Comparison of ENCODE assay signal across 8 mouse cellular contexts in genomic region chr9:105617274-105617673, GRCm38 (mm10). TPM values are rescaled to one million over a fixed set of nuclear protein-coding genes. Genes with fewer than 3 reads are reported as not detected.
DNase-seq lines count a peak whose midpoint lies in the region; ATAC-seq and TF ChIP-seq lines count a peak whose summit lies in the region.
"Not testable (repeated sequence)": the region's sequence is repeated elsewhere in the genome, so short reads cannot be mapped to it uniquely, and the experiment has no call there.

No protein-coding gene starts in this region.

- intact Hi-C loops in left cerebral cortex, postnatal 14 days (cut with DNase I): loop anchor here (1.0 kb wide), 1 partner anchor 122 kb away; no protein-coding TSS in a partner anchor

- not testable (repeated sequence) for H3K36me3 ChIP-seq in G1E (replicated peaks); small intestine, adult 2 months (ENCODE audit: control insufficient read depth, insufficient read depth, low read length)

- not testable (repeated sequence) for H3K27ac ChIP-seq in small intestine, adult 2 months (ENCODE audit: insufficient read depth, low read depth, low read length)

- not testable (repeated sequence) for H3K4me1 ChIP-seq in G1E (ENCODE audit: insufficient read depth, low read depth, low read length); small intestine, adult 2 months (ENCODE audit: control insufficient read depth, insufficient read depth, insufficient read length, low read length)

- peak; percentile 15 for DNase-seq in G1E (ENCODE audit: low spot score)
- peak; percentile 80 for DNase-seq in brain, embryonic 14.5 days (ENCODE audit: low read depth)
- DNase-seq in embryo, embryonic 9.5 days (ENCODE audit: extremely low spot score): peak; percentile 54
- DNase-seq in kidney, adult 9 months: peak; percentile 63
- DNase-seq in left cerebral cortex, postnatal 14 days (ENCODE audit: low spot score in 2 of 2): peak; percentile 46 to 71

- TF ChIP-seq CTCF in G1E (IDR thresholded peaks at IDR 0.05; ENCODE audit: low read depth, low read length): not testable (repeated sequence)
- TF ChIP-seq CTCF in brain, embryonic 14.5 days (IDR thresholded peaks at IDR 0.05; ENCODE audit: borderline replicate concordance, extremely low read depth, insufficient read depth, insufficient read length): peak; percentile 76; the same call in 1 of the 2 replicates
- peak; percentile 69; the same call in 1 of the 2 replicates for TF ChIP-seq CTCF in small intestine, adult 2 months (IDR thresholded peaks at IDR 0.05; ENCODE audit: extremely low read depth, insufficient read length, insufficient replicate concordance, low read depth, low read length)

- TF ChIP-seq POLR2A in brain, embryonic 14.5 days (IDR thresholded peaks at IDR 0.05; ENCODE audit: borderline replicate concordance, extremely low read depth, insufficient read depth, insufficient read length, poor library complexity, severe bottlenecking); small intestine, adult 2 months (IDR thresholded peaks at IDR 0.05; ENCODE audit: low read depth, low read length): not testable (repeated sequence)

- H3K9me3 ChIP-seq in G1E (replicated peaks): not testable (repeated sequence)

- ATAC-seq in G1E (ENCODE audit: extremely low read depth, insufficient number of reproducible peaks, low FRiP score, poor library complexity, severe bottlenecking): 0 out of 2 replicates have a peak, but pooled peaks have one; percentile 34
- peak; percentile 61 for ATAC-seq in granulocyte monocyte progenitor cell, adult 5-6 weeks (replicated peaks; ENCODE audit: poor library complexity, severe bottlenecking)
- ATAC-seq in megakaryocyte progenitor cell, adult 5-6 weeks (replicated peaks; ENCODE audit: poor library complexity): peak; percentile 74

- not testable (repeated sequence) for H3K4me3 ChIP-seq in G1E (ENCODE audit: low read depth, low read length); small intestine, adult 2 months (ENCODE audit: low read depth, low read length)

- H3K27me3 ChIP-seq in G1E (ENCODE audit: insufficient read depth, low read length); small intestine, adult 2 months (ENCODE audit: control insufficient read depth, insufficient read depth, low read length): not testable (repeated sequence)

RNA-seq across cellular contexts. Expression of gene Pik3r4, which starts 25.5 kb away (rescaled TPM):
- total RNA-seq in G1E (2014; fragmentation: Nextera tagmentation) (31.7 and 33.7 TPM in 2 replicates), G1E (2017) (31.7 and 33.4 TPM in 2 replicates)
- polyA plus RNA-seq in G1E (2012): 6.9 and 8.9 TPM in 2 replicates
- 17.0 and 23.5 TPM in 2 replicates for polyA plus RNA-seq in brain, embryonic 14.5 days (2012; rRNA removed)
- 31.6 and 47.0 TPM in 2 replicates for total RNA-seq in granulocyte monocyte progenitor cell, adult 5-6 weeks (2014; fragmentation: Nextera tagmentation)
- 24.3 and 30.2 TPM in 2 replicates for total RNA-seq in granulocyte monocyte progenitor cell, adult 5-6 weeks (2017)
- 10 to 100 TPM; 39.2 to 41.8 TPM for total RNA-seq in left cerebral cortex, postnatal 14 days (2021)
- 19.6 and 26.8 TPM in 2 replicates for total RNA-seq in megakaryocyte progenitor cell, adult 5-6 weeks (2015)
- total RNA-seq in megakaryocyte progenitor cell, adult 5-6 weeks (2017): 20.2 and 28.3 TPM in 2 replicates
- 6.4 and 11.5 TPM in 2 replicates for polyA plus RNA-seq in small intestine, adult 2 months (2012; rRNA removed)

Comparison
In these comparisons a context has a peak if more than half of its experiments do, and no peak if none do; other contexts are left out.
1. DNase-seq: peak in every context shown above with its lines; median percentile 80 in brain, embryonic 14.5 days; 63 in kidney, adult 9 months; 58 in left cerebral cortex, postnatal 14 days; 54 in embryo, embryonic 9.5 days; 15 in G1E.